Mouse (Mus musculus): ENCODE measurements at regions not wholly inside any gene's neighbourhood (a gene's known extent, or its start where the extent isn't known, plus 50 kb on each side); places are given as distances from the start of the nearest gene placed in this dataset.

- DNase-seq (ENCODE audit: low spot score in 2 of 2): no peak
- no peak for TF ChIP-seq CTCF (conservative IDR thresholded peaks at IDR 0.05)
- H3K4me3 ChIP-seq: no peak overlapping the region
Measured at GRCm38 (mm10) chr10:8095206-8095605, 139.2 kb upstream of the Tab2 start.

DNA sequence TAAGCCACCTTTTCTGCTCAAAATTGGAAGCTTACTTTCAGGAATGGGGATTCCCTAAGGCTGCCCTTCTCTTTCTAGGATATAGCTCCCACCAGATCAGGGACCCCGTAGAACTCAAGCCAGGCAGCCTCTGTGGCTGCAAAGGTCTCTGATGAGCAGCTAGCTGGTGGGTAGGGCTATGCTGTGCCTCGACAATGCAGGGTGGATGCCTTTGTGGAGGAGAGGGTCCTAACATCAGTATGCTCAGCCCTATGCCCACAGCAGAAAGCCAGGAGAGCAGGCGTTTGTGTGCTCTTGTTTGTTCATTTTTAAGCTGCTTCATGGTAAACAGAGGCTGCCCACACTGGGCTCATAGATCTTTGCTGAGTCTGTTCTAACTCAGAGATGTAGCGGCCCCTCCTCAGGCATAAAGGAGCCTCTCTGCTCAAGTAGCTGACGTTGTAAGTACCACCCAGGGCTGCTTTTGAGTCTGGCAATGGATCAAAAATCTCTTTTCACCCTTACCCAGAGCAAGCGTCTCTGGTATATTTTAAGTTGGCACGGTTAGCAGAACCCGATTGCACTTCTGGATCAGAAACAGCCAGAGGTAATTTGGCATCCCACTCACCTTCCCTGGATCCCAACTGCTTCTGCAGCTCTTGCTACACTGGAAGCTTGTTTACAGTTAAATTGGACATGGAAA lies 136.0 kb upstream of the Tab2 start:
- DNase-seq (ENCODE audit: low spot score in 2 of 2): no peak
- Histone ChIP-seq H3K4me3 (no peak overlapping the region), H3K27ac (no peak overlapping the region)
- no peak for TF ChIP-seq CTCF (conservative IDR thresholded peaks at IDR 0.05)

More at GRCm38 (mm10) chr10:8095206-8095605, 139.2 kb upstream of the Tab2 start:
- H3K27ac ChIP-seq: no peak overlapping the region

DNA sequence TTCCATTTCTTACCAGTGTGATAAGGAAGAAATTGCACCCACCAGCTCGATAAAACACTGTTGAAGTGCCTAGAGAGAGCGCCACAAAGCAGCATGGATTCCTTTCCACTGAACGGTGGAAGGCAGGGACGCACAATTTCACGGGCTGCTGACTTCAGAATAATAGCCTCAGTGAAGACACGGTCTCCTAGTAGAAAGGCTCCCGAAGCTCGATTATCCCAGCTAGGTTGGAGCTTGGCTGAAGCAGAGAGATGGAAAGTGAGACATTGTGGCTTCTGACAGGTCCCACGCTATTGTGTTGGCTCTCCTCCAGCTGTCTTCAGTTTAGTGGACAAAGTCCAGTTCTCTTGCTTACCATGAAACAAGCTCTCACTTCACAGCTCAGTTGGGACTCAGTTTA lies 133.3 kb upstream of the Tab2 start:
- H3K27ac ChIP-seq: no peak overlapping the region
- DNase-seq (ENCODE audit: low spot score in 2 of 2): no peak
- no peak overlapping the region for H3K4me3 ChIP-seq
- no peak for TF ChIP-seq CTCF (conservative IDR thresholded peaks at IDR 0.05)

DNA sequence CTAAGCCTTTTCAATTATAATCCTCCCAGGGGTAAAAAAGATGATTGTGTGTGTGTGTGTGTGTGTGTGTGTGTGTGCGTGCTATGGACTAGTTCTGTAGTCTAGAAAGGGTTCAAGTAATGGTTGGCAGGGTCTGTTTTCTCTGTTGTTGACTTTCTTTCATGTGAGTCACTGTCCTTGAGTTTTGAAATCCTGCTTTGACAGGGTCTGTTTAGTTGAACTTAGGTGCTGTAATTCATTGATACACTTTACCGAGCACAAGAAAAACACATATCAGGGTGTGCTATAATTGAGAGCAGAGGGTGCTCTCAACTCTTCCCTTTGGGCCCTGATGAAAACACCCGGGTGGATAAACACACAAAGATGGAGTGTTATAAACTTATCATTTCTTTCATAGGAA lies 132.7 kb upstream of the Tab2 start:
- H3K27ac ChIP-seq: no peak overlapping the region
- DNase-seq (ENCODE audit: low spot score in 2 of 2): no peak
- H3K4me3 ChIP-seq: no peak overlapping the region
- no peak for TF ChIP-seq CTCF (conservative IDR thresholded peaks at IDR 0.05)

DNA sequence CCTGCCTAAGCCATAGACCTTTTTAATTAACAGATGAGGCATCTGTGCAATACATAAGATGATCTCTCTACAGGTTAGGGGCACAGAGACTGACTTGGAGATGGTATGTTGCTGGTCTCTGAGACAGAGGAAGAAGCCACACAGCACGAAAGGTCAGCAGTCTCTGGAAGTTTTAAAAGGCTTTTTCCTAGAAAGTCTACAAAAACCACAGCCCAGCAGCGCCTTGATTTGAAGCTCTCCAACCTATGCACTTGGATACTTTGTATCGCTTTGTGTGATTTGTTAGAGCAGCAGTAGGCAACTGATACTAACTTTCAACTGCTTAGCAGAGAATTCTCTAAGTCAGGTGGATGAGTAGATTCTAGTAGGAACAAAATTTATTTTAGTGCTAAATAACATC lies 132.3 kb upstream of the Tab2 start:
- H3K4me3 ChIP-seq: no peak overlapping the region
- no peak overlapping the region for H3K27ac ChIP-seq
- TF ChIP-seq CTCF (conservative IDR thresholded peaks at IDR 0.05): no peak
- no peak for DNase-seq (ENCODE audit: low spot score in 2 of 2)

GRCm38 (mm10) chr10:8087106-8087505 lies 131.1 kb upstream of the Tab2 start:
- TF ChIP-seq CTCF (conservative IDR thresholded peaks at IDR 0.05): no peak
- no peak overlapping the region for H3K4me3 ChIP-seq
- no peak overlapping the region for H3K27ac ChIP-seq
- DNase-seq (ENCODE audit: low spot score in 2 of 2): no peak

GRCm38 (mm10) chr10:8086442-8086841 lies 130.4 kb upstream of the Tab2 start:
- Histone ChIP-seq H3K27ac (no peak overlapping the region), H3K4me3 (no peak overlapping the region)
- DNase-seq (ENCODE audit: low spot score in 2 of 2): no peak
- TF ChIP-seq CTCF (conservative IDR thresholded peaks at IDR 0.05): no peak

GRCm38 (mm10) chr10:8077904-8078811 lies 122.1 kb upstream of the Tab2 start:
- no peak for DNase-seq (ENCODE audit: low spot score in 2 of 2)
- Histone ChIP-seq H3K27ac (no peak overlapping the region), H3K4me3 (no peak overlapping the region)
- TF ChIP-seq CTCF (conservative IDR thresholded peaks at IDR 0.05): no peak

GRCm38 (mm10) chr10:8072463-8072862 lies 116.4 kb upstream of the Tab2 start:
- H3K27ac ChIP-seq: no peak overlapping the region
- no peak for TF ChIP-seq CTCF (conservative IDR thresholded peaks at IDR 0.05)
- no peak for DNase-seq (ENCODE audit: low spot score in 2 of 2)
- H3K4me3 ChIP-seq: no peak overlapping the region

DNA sequence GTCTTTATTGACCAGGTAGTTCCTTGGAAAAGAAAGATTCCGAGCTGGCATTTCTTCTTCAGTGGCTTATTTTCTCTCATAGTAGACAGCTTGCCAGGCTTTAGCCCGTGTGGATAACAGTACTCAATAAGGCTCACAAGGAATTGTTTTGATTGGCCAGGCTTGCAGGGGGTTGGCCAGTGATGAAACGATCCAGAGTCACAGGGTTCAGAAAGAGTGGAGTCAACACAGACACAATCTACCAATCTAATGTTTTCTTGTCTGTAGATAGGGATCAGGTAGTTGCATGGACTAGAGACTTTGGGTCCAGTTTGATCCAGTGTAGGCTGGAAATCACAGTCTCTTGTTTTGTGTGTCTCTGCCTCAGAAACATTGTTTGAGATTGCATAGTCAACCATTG lies 115.8 kb upstream of the Tab2 start:
- no peak for DNase-seq (ENCODE audit: low spot score in 2 of 2)
- TF ChIP-seq CTCF (conservative IDR thresholded peaks at IDR 0.05): no peak
- Histone ChIP-seq H3K4me3 (no peak overlapping the region), H3K27ac (no peak overlapping the region)

DNA sequence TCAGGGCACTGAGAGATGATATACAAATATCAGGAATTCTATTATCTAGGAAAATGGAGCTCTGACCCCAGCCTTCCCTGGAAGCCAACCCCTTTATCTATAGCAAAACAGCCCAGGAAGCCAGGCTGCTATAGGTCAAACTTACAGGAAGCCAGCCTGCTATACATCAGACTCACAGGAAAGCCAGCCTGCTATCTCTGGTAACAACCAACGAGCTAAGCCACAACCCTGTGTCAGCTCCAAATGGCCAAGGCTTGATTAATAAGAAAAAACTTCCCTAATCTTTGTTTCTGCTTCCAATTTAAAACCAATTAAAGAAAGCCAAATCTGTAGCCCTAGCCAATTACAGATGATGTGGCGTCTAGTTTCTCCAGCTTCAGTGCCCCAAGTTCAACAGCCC lies 114.4 kb upstream of the Tab2 start:
- Histone ChIP-seq H3K27ac (no peak overlapping the region), H3K4me3 (no peak overlapping the region)
- DNase-seq (ENCODE audit: low spot score in 2 of 2): no peak
- TF ChIP-seq CTCF (conservative IDR thresholded peaks at IDR 0.05): no peak

DNA sequence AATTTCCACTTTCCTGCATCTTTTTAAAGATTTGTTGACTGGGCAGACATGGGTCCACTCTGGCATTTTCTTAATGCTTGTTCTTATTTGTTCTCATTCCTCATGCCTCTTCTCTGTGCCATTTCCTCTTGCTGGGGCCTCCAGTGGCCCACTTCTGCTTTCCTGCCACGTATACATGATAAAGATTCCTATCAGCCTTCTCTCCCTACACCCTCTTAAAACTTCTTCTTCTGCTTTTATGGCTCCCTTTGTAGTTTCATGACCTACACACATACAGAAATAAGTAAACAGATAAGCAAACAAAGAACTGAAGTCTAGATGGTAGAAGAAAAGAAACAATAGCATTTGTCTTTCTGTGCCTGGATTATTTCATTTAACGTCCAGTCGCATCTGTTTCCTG lies 110.9 kb upstream of the Tab2 start:
- TF ChIP-seq CTCF (conservative IDR thresholded peaks at IDR 0.05): no peak
- DNase-seq (ENCODE audit: low spot score in 2 of 2): no peak

GRCm38 (mm10) chr10:8065746-8066145 lies 109.7 kb upstream of the Tab2 start:
- no peak overlapping the region for H3K4me3 ChIP-seq
- peak overlapping the region; percentile 2; the same call in 1 of the 2 replicates for H3K27ac ChIP-seq
- no peak for DNase-seq (ENCODE audit: low spot score in 2 of 2)
- TF ChIP-seq CTCF (conservative IDR thresholded peaks at IDR 0.05): no peak

More for the DNA sequence above, 110.9 kb upstream of the Tab2 start:
- Histone ChIP-seq H3K4me3 (no peak overlapping the region), H3K27ac (no peak overlapping the region)

DNA sequence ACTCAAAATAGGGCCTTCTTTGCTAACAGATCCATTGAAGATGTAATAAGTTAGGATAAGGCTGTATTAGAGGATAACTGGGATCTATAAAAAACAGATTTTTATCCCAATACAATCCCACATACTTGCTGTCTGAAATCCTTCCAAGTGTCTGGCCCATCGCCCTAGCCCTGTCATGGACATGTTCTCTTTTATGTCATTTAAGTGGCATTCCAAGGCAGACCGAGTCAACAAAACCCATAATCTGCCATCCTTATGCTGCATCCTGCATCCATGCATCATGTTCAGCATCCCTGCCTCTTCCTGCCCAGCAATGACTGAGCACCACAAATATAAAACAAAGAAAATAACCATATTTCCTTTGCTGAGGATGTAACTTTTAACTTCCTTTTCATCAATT lies 108.3 kb upstream of the Tab2 start:
- peak overlapping the region; percentile 8; the same call in 1 of the 2 replicates for H3K27ac ChIP-seq
- no peak for DNase-seq (ENCODE audit: low spot score in 2 of 2)
- TF ChIP-seq CTCF (conservative IDR thresholded peaks at IDR 0.05): no peak
- H3K4me3 ChIP-seq: no peak overlapping the region

Data from layer of hippocampus, adult 2 months (tissue).